Mouse (Mus musculus) spleen, adult 2 months (tissue): Measurements from ENCODE around the gene Sgca.

ENCODE experiments used
- CTCF ChIP-seq: fragments of 200-500 bp; IDR thresholded peaks from 2 replicates; pipeline ENCODE4 v1.5.1; 2011; ENCODE audit warnings: mild to moderate bottlenecking, inconsistent platforms; ENCODE audit not compliant: insufficient read depth, insufficient read length, insufficient replicate concordance; ENCODE audit errors: extremely low read depth
- POLR2A ChIP-seq: fragments of 200-500 bp; IDR thresholded peaks from 2 replicates; pipeline ENCODE4 v1.6.1; 2011; ENCODE audit warnings: low read depth, low read length, inconsistent platforms

- no peak for TF ChIP-seq POLR2A
- no peak for TF ChIP-seq CTCF
These were observed 3.2 kb downstream of the Sgca start for GRCm38 (mm10) chr11:94972887-94973286.
